Mouse (Mus musculus) intestine, embryonic 14.5 days (tissue): Measurements from ENCODE around the gene Slc2a5. TPM values are rescaled to one million over a fixed set of nuclear protein-coding genes. Genes with fewer than 3 reads are reported as not detected.

Source experiments
- ATAC-seq: fragments of 200-750 bp; cut with Nextera tagmentation; replicated peaks from 2 replicates; pipeline ENCODE4 v1.8.0; 2017; ENCODE audit warnings: low read depth, moderate number of reproducible peaks, moderate TSS enrichment, moderate library complexity; ENCODE audit not compliant: low FRiP score, low TSS enrichment
- DNase-seq: peaks from one replicate; pipeline ENCODE4 v3.0.0-alpha.2; 2018; ENCODE audit warnings: low spot score
- H3K27ac ChIP-seq: fragments of 300-500 bp; sonication (generic); 2 replicates; pipeline ENCODE4 v1.5.1; 2014; ENCODE audit warnings: low read depth, mild to moderate bottlenecking, control low read depth
- H3K27me3 ChIP-seq: fragments of 300-500 bp; sonication (generic); replicated peaks from 2 replicates; pipeline ENCODE4 v1.6.1; 2014; ENCODE audit warnings: low read length, control low read depth; ENCODE audit not compliant: control insufficient read depth, insufficient read depth
- H3K36me3 ChIP-seq: fragments of 300-500 bp; sonication (generic); 2 replicates; pipeline ENCODE4 v1.6.1; 2014; ENCODE audit warnings: low read length, control low read depth; ENCODE audit not compliant: control insufficient read depth, insufficient read depth
- H3K4me1 ChIP-seq: fragments of 300-500 bp; sonication (generic); replicated peaks from 2 replicates; pipeline ENCODE4 v1.6.1; 2014; ENCODE audit warnings: low read length, control low read depth, mixed read lengths; ENCODE audit not compliant: control insufficient read depth, insufficient read depth
- H3K4me2 ChIP-seq: fragments of 300-500 bp; sonication (generic); 2 replicates; pipeline ENCODE4 v1.6.1; 2014; ENCODE audit warnings: low read length
- H3K4me3 ChIP-seq: fragments of 300-500 bp; sonication (generic); 2 replicates; pipeline ENCODE4 v1.5.1; 2014; ENCODE audit warnings: low read depth, low read length, control low read depth, mixed read lengths
- H3K9ac ChIP-seq: fragments of 300-500 bp; sonication (generic); 2 replicates; pipeline ENCODE4 v1.6.1; 2014; ENCODE audit warnings: mild to moderate bottlenecking, low read length
- H3K9me3 ChIP-seq: fragments of 300-500 bp; sonication (generic); 2 replicates; pipeline ENCODE4 v1.6.1; 2016; ENCODE audit warnings: low read length, control low read depth; ENCODE audit not compliant: control insufficient read depth
- WGBS: fragments of 180-500 bp; shearing (Covaris S2); extraction: QIAGEN DNeasy Blood & Tissue Kit; methylation state at CpG from one replicate; pipeline ENCODE4 v1.1.7; 2014; 5-methylcytosine and 5-hydroxymethylcytosine counted together
- polyA plus RNA-seq: library from polyadenylated mRNA; unstranded; fragments of >200 nt; fragmentation: Nextera tagmentation; extraction: Ambion mirVana; gene quantifications from 2 replicates; pipeline ENCODE4 v1.2.1, GENCODE M21; 2014

The Slc2a5 gene
- polyA plus RNA-seq, 1 experiment from 2014 or later, result 1.9 TPM

GRCm38 (mm10) chr4:150177122-150177521, 58.0 kb downstream of the Slc2a5 start:
- WGBS, result 71% methylated on average over 8 of the region's 8 CpGs
- no peaks in the 10 kb centered on the region for H3K36me3 ChIP-seq
- ATAC-seq (no peak), DNase-seq (no peak)
- H3K4me1 ChIP-seq, result no peaks in the 10 kb centered on the region
- no peak overlapping the region for H3K4me3 ChIP-seq
- no peak overlapping the region for H3K4me2 ChIP-seq
- H3K9me3 ChIP-seq, result no peaks in the 10 kb centered on the region
- H3K9ac ChIP-seq, result no peak overlapping the region
- H3K27me3 ChIP-seq, result no peaks in the 10 kb centered on the region
- H3K27ac ChIP-seq, result no peak overlapping the region

GRCm38 (mm10) chr4:150178131-150178530, 59.0 kb downstream of the Slc2a5 start:
- no peaks in the 10 kb centered on the region for H3K27me3 ChIP-seq
- WGBS, result 38% methylated on average over 4 of the region's 4 CpGs
- no peak overlapping the region for H3K27ac ChIP-seq
- H3K4me3 ChIP-seq, result no peak overlapping the region
- DNase-seq (no peak), ATAC-seq (no peak)
- no peak overlapping the region for H3K9ac ChIP-seq
- H3K36me3 ChIP-seq, result no peaks in the 10 kb centered on the region
- no peaks in the 10 kb centered on the region for H3K4me1 ChIP-seq
- no peaks in the 10 kb centered on the region; the same call in 1 of the 2 replicates for H3K9me3 ChIP-seq
- no peak overlapping the region for H3K4me2 ChIP-seq

- H3K27me3 ChIP-seq, result no peaks in the 10 kb centered on the region
- no peak for ATAC-seq
- H3K4me3 ChIP-seq, result no peak overlapping the region
- H3K4me1 ChIP-seq, result no peaks in the 10 kb centered on the region
- 96% methylated on average over 7 of the region's 7 CpGs for WGBS
- H3K9ac ChIP-seq, result no peak overlapping the region
- no peaks in the 10 kb centered on the region for H3K36me3 ChIP-seq
- DNase-seq, result no peak
- no peak overlapping the region for H3K4me2 ChIP-seq
- no peaks in the 10 kb centered on the region; the same call in 1 of the 2 replicates for H3K9me3 ChIP-seq
- H3K27ac ChIP-seq, result no peak overlapping the region
These were observed 62.2 kb downstream of the Slc2a5 start for GRCm38 (mm10) chr4:150181304-150181703.

- WGBS, result 49% methylated on average over 11 of the region's 11 CpGs
- peak overlapping the region; percentile 5 for H3K4me2 ChIP-seq
These were observed 69.2 kb downstream of the Slc2a5 start for GRCm38 (mm10) chr4:150188236-150188635.

GRCm38 (mm10) chr4:150192199-150192598, 73.1 kb downstream of the Slc2a5 start:
- ATAC-seq (no peak), DNase-seq (no peak)
- Histone ChIP-seq H3K36me3 (no peaks in the 10 kb centered on the region), H3K27me3 (no peaks in the 10 kb centered on the region), H3K27ac (no peak overlapping the region), H3K4me3 (no peak overlapping the region), H3K4me2 (no peak overlapping the region), H3K9ac (no peak overlapping the region), H3K9me3 (no peaks in the 10 kb centered on the region), H3K4me1 (no peaks in the 10 kb centered on the region)
- 77% methylated on average over 6 of the region's 6 CpGs for WGBS

More at GRCm38 (mm10) chr4:150188236-150188635, 69.2 kb downstream of the Slc2a5 start:
- ATAC-seq (no peak), DNase-seq (no peak)
- H3K4me1 ChIP-seq, result no peaks in the 10 kb centered on the region
- H3K9ac ChIP-seq, result no peak overlapping the region
- H3K27ac ChIP-seq, result no peak overlapping the region
- H3K36me3 ChIP-seq, result no peaks in the 10 kb centered on the region
- H3K27me3 ChIP-seq, result no peaks in the 10 kb centered on the region
- no peaks in the 10 kb centered on the region for H3K9me3 ChIP-seq
- no peak overlapping the region; the same call in 1 of the 2 replicates for H3K4me3 ChIP-seq

Other genes starting within 250 kb of the Slc2a5 start
- gene Spsb1, start 164.2 kb upstream of the Slc2a5 start, polyA plus RNA-seq, result 17.0 and 19.9 TPM in 2 replicates
- gene H6pd, start 110.3 kb upstream of the Slc2a5 start, polyA plus RNA-seq, result 11.9 and 14.0 TPM in 2 replicates
- gene Gpr157, start 31.9 kb upstream of the Slc2a5 start, polyA plus RNA-seq, result 0.42 and 0.44 TPM in 2 replicates
- gene Slc2a7, start 29.7 kb downstream of the Slc2a5 start, polyA plus RNA-seq, result not detected in 2 replicates
- not detected in 2 replicates for gene Car6, start 82.0 kb downstream of the Slc2a5 start, polyA plus RNA-seq
- gene Eno1, start 117.4 kb downstream of the Slc2a5 start, polyA plus RNA-seq, result 1,930 and 1,939 TPM in 2 replicates
- gene Rere, start 162.4 kb downstream of the Slc2a5 start, polyA plus RNA-seq, result 38.0 and 38.1 TPM in 2 replicates